Mouse (Mus musculus): ENCODE results near the gene Tnfrsf17. TPM values are rescaled to one million over a fixed set of nuclear protein-coding genes. Genes with fewer than 3 reads are reported as not detected.
"Not testable (repeated sequence)": the region's sequence is repeated elsewhere in the genome, so short reads cannot be mapped to it uniquely, and the experiment has no call there.

The Tnfrsf17 gene
- polyA plus RNA-seq, 1 experiment from 2014 or later: 0.31 TPM

- H3K4me2 ChIP-seq: no peak overlapping the region
- H3K36me3 ChIP-seq: no peaks in the 10 kb centered on the region
- H3K27ac ChIP-seq: no peak overlapping the region
- 71% methylated on average over 5 of the region's 5 CpGs for WGBS
- H3K4me1 ChIP-seq: no peaks in the 10 kb centered on the region
- no peak overlapping the region for H3K9ac ChIP-seq
- H3K27me3 ChIP-seq: no peaks in the 10 kb centered on the region
- H3K4me3 ChIP-seq: no peak overlapping the region
- no peak for ATAC-seq (ENCODE audit: insufficient number of reproducible peaks, low FRiP score, low TSS enrichment, low read depth)
- no peaks in the 10 kb centered on the region for H3K9me3 ChIP-seq
Measured at GRCm38 (mm10) chr16:11359173-11359572, 45.6 kb downstream of the Tnfrsf17 start.

GRCm38 (mm10) chr16:11359919-11360318 lies 46.3 kb downstream of the Tnfrsf17 start:
- Histone ChIP-seq H3K36me3 (no peaks in the 10 kb centered on the region), H3K9me3 (no peaks in the 10 kb centered on the region), H3K4me3 (no peak overlapping the region), H3K27me3 (no peaks in the 10 kb centered on the region), H3K4me1 (no peaks in the 10 kb centered on the region), H3K4me2 (no peak overlapping the region), H3K9ac (no peak overlapping the region), H3K27ac (no peak overlapping the region)
- WGBS: 54% methylated on average over 10 of the region's 10 CpGs
- ATAC-seq (ENCODE audit: insufficient number of reproducible peaks, low FRiP score, low TSS enrichment, low read depth): no peak

GRCm38 (mm10) chr16:11360576-11360975 lies 47.0 kb downstream of the Tnfrsf17 start:
- H3K4me2 ChIP-seq; H3K36me3 ChIP-seq; H3K9ac ChIP-seq; H3K9me3 ChIP-seq; H3K27ac ChIP-seq; ATAC-seq (ENCODE audit: insufficient number of reproducible peaks, low FRiP score, low TSS enrichment, low read depth); H3K4me3 ChIP-seq; H3K27me3 ChIP-seq; H3K4me1 ChIP-seq: not testable (repeated sequence)
- 89% methylated on average over 2 of the region's 2 CpGs for WGBS

GRCm38 (mm10) chr16:11365626-11366025 lies 52.0 kb downstream of the Tnfrsf17 start:
- Histone ChIP-seq H3K27ac (0 out of 2 replicates have a peak overlapping the region, but pooled peaks have one; percentile 17), H3K9me3 (no peaks in the 10 kb centered on the region), H3K27me3 (no peaks in the 10 kb centered on the region), H3K4me1 (peaks cover 10% of the 10 kb centered on the region; the same call in 1 of the 2 replicates), H3K9ac (no peak overlapping the region), H3K4me2 (no peak overlapping the region), H3K4me3 (no peak overlapping the region), H3K36me3 (0 out of 2 replicates have a peak, but pooled peaks cover 3% of the 10 kb centered on the region)
- no peak for ATAC-seq (ENCODE audit: insufficient number of reproducible peaks, low FRiP score, low TSS enrichment, low read depth)
- WGBS: 45% methylated on average over 5 of the region's 5 CpGs

GRCm38 (mm10) chr16:11366851-11367250 lies 53.2 kb downstream of the Tnfrsf17 start:
- 71% methylated on average over 1 of the region's 1 CpGs for WGBS
- no peaks in the 10 kb centered on the region for H3K27me3 ChIP-seq
- ATAC-seq (ENCODE audit: insufficient number of reproducible peaks, low FRiP score, low TSS enrichment, low read depth): no peak

GRCm38 (mm10) chr16:11368412-11368811 lies 54.8 kb downstream of the Tnfrsf17 start:
- Histone ChIP-seq H3K4me2 (no peak overlapping the region), H3K27ac (no peak overlapping the region), H3K9me3 (no peaks in the 10 kb centered on the region), H3K4me3 (no peak overlapping the region), H3K4me1 (peaks cover 10% of the 10 kb centered on the region; the same call in 1 of the 2 replicates), H3K36me3 (0 out of 2 replicates have a peak, but pooled peaks cover 3% of the 10 kb centered on the region), H3K9ac (no peak overlapping the region), H3K27me3 (no peaks in the 10 kb centered on the region)
- ATAC-seq (ENCODE audit: insufficient number of reproducible peaks, low FRiP score, low TSS enrichment, low read depth): no peak
- WGBS: 81% methylated on average over 3 of the region's 3 CpGs

More at GRCm38 (mm10) chr16:11366851-11367250, 53.2 kb downstream of the Tnfrsf17 start:
- Histone ChIP-seq H3K4me3 (no peak overlapping the region), H3K27ac (no peak overlapping the region), H3K9ac (no peak overlapping the region), H3K4me2 (no peak overlapping the region), H3K9me3 (no peaks in the 10 kb centered on the region), H3K4me1 (peaks cover 10% of the 10 kb centered on the region; the same call in 1 of the 2 replicates), H3K36me3 (0 out of 2 replicates have a peak, but pooled peaks cover 3% of the 10 kb centered on the region)

GRCm38 (mm10) chr16:11369162-11369561 lies 55.5 kb downstream of the Tnfrsf17 start:
- Histone ChIP-seq H3K9me3 (no peaks in the 10 kb centered on the region), H3K4me3 (no peak overlapping the region), H3K27me3 (no peaks in the 10 kb centered on the region), H3K27ac (no peak overlapping the region), H3K4me2 (no peak overlapping the region), H3K9ac (no peak overlapping the region), H3K36me3 (0 out of 2 replicates have a peak, but pooled peaks cover 3% of the 10 kb centered on the region), H3K4me1 (peaks cover 10% of the 10 kb centered on the region; the same call in 1 of the 2 replicates)
- ATAC-seq (ENCODE audit: insufficient number of reproducible peaks, low FRiP score, low TSS enrichment, low read depth): no peak
- WGBS: 67% methylated on average over 4 of the region's 4 CpGs

- Histone ChIP-seq H3K9me3 (no peaks in the 10 kb centered on the region), H3K27me3 (no peaks in the 10 kb centered on the region), H3K27ac (no peak overlapping the region), H3K36me3 (0 out of 2 replicates have a peak, but pooled peaks cover 3% of the 10 kb centered on the region), H3K4me2 (no peak overlapping the region), H3K9ac (no peak overlapping the region), H3K4me3 (no peak overlapping the region), H3K4me1 (peaks cover 10% of the 10 kb centered on the region; the same call in 1 of the 2 replicates)
- ATAC-seq (ENCODE audit: insufficient number of reproducible peaks, low FRiP score, low TSS enrichment, low read depth): no peak
- WGBS: 7% methylated on average over 1 of the region's 1 CpGs
Measured at GRCm38 (mm10) chr16:11369642-11370041, 56.0 kb downstream of the Tnfrsf17 start.

Other genes with a start within 250 kb of the Tnfrsf17 start
- 113 and 120 TPM in 2 replicates for gene Litaf, start 247.7 kb upstream of the Tnfrsf17 start, polyA plus RNA-seq (2015; fragmentation: Nextera tagmentation; extraction: Ambion mirVana)
- gene Txndc11, start 179.2 kb upstream of the Tnfrsf17 start, polyA plus RNA-seq (2015; fragmentation: Nextera tagmentation; extraction: Ambion mirVana): 37.4 and 41.6 TPM in 2 replicates
- 99.4 and 102 TPM in 2 replicates for gene Zc3h7a, start 137.4 kb upstream of the Tnfrsf17 start, polyA plus RNA-seq (2015; fragmentation: Nextera tagmentation; extraction: Ambion mirVana)
- 156 and 160 TPM in 2 replicates for gene Rsl1d1, start 110.5 kb upstream of the Tnfrsf17 start, polyA plus RNA-seq (2015; fragmentation: Nextera tagmentation; extraction: Ambion mirVana)
- gene Gspt1, start 59.5 kb upstream of the Tnfrsf17 start, polyA plus RNA-seq (2015; fragmentation: Nextera tagmentation; extraction: Ambion mirVana): 60.8 and 75.5 TPM in 2 replicates
- 13.2 and 14.3 TPM in 2 replicates for gene Snx29, start 9.1 kb downstream of the Tnfrsf17 start, polyA plus RNA-seq (2015; fragmentation: Nextera tagmentation; extraction: Ambion mirVana)

All from limb, embryonic 15.5 days (tissue).